Mouse (Mus musculus) lung, embryonic 14.5 days (tissue): ENCODE results near the gene Hdac11. TPM values are rescaled to one million over a fixed set of nuclear protein-coding genes. Genes with fewer than 3 reads are reported as not detected.

ENCODE experiments used
- ATAC-seq: fragments of 200-750 bp; cut with Nextera tagmentation; 2 replicates; pipeline ENCODE4 v1.8.0; 2017; ENCODE audit warnings: mild to moderate bottlenecking, moderate TSS enrichment, moderate library complexity; ENCODE audit not compliant: insufficient read depth
- DNase-seq: peaks from one replicate; pipeline ENCODE4 v3.0.0-alpha.2; 2015
- H3K27ac ChIP-seq: fragments of 300-500 bp; sonication (generic); 2 replicates; pipeline ENCODE4 v1.5.1; 2014; ENCODE audit warnings: low read depth, mild to moderate bottlenecking, moderate library complexity
- H3K27me3 ChIP-seq: fragments of 300-500 bp; sonication (generic); 2 replicates; pipeline ENCODE4 v1.6.1; 2014; ENCODE audit warnings: low read length, control low read depth; ENCODE audit not compliant: insufficient read depth
- H3K36me3 ChIP-seq: fragments of 300-500 bp; sonication (generic); 2 replicates; pipeline ENCODE4 v1.6.1; 2014; ENCODE audit warnings: control low read depth; ENCODE audit not compliant: insufficient read depth
- H3K4me1 ChIP-seq: fragments of 300-500 bp; sonication (generic); 2 replicates; pipeline ENCODE4 v1.6.1; 2014; ENCODE audit warnings: antibody characterized with exemption, control low read depth; ENCODE audit not compliant: insufficient read depth
- H3K4me2 ChIP-seq: fragments of 300-500 bp; sonication (generic); 2 replicates; pipeline ENCODE4 v1.6.1; 2014; ENCODE audit warnings: mild to moderate bottlenecking
- H3K4me3 ChIP-seq: fragments of 300-500 bp; sonication (generic); 2 replicates; pipeline ENCODE4 v1.5.1; 2014; ENCODE audit warnings: low read depth, low read length
- H3K9ac ChIP-seq: fragments of 300-500 bp; sonication (generic); 2 replicates; pipeline ENCODE4 v1.6.1; 2014
- H3K9me3 ChIP-seq: fragments of 300-500 bp; sonication (generic); 2 replicates; pipeline ENCODE4 v1.6.1; 2016; ENCODE audit warnings: low read depth, low read length, control low read depth
- CTCF ChIP-seq: IDR thresholded peaks from 2 replicates; pipeline ENCODE4 v1.5.1; 2016; ENCODE audit warnings: antibody characterized with exemption, low read depth
- WGBS: fragments of 180-500 bp; shearing (Covaris S2); extraction: QIAGEN DNeasy Blood & Tissue Kit; methylation state at CpG from one replicate; pipeline ENCODE4 v1.1.7; 2014; 5-methylcytosine and 5-hydroxymethylcytosine counted together
- polyA plus RNA-seq: library from polyadenylated mRNA; unstranded; fragments of >200 nt; fragmentation: Nextera tagmentation; extraction: Ambion mirVana; gene quantifications from 2 replicates; pipeline ENCODE4 v1.2.1, GENCODE M21; 2014

The Hdac11 gene
- polyA plus RNA-seq, 1 experiment from 2014 or later, result 8.1 TPM

GRCm38 (mm10) chr6:91111954-91112252 lies 44.6 kb upstream of the Hdac11 start:
- Histone ChIP-seq H3K9ac (no peak overlapping the region), H3K27ac (no peak overlapping the region), H3K4me1 (0 out of 2 replicates have a peak, but pooled peaks cover 3% of the 10 kb centered on the region), H3K4me2 (no peak overlapping the region), H3K27me3 (peaks cover 4% of the 10 kb centered on the region; the same call in 1 of the 2 replicates), H3K9me3 (no peaks in the 10 kb centered on the region), H3K36me3 (no peaks in the 10 kb centered on the region), H3K4me3 (no peak overlapping the region)
- 88% methylated on average over 3 of the region's 3 CpGs for WGBS
- no peak for DNase-seq
- TF ChIP-seq CTCF, result no peak
- no peak for ATAC-seq

DNA sequence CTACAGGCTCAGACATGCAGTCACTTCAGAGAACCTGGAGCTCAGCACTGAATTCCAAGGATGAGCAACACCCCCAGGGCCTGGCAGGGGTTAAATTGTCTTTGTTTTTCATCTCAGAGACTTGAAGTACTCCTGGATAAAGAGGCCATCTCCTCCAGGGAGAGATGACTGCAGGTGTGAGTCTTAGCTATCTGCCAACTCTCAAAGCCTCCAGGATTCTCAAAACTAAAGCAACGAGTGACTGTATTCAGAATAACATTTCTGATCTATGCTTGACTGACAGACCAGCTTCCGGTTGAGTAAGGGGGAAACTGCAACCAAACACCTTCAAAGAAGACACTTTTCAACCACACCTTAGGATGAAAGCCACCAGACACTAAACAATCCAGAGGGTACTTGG lies 41.7 kb upstream of the Hdac11 start:
- WGBS, result 6% methylated on average over 2 of the region's 2 CpGs

DNA sequence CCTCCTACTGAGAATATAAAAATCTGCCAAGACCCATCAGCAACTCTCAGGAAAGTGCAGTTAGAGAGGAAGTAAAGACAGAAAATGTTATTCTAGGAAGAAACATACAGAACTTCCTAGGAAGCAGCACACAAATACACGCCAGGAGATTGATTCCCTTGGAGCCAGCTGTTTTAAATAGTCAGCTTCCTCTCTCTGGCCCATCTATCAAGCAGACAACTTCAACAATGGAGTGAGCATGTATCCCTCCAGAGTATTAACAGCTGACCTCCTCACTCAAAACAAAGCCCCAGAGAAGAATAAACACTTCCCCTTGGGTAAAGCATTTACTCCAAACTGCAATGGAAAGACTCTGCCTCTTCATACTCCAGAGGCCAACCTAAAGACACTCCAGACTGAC lies 41.3 kb upstream of the Hdac11 start:
- H3K27ac ChIP-seq, result no peak overlapping the region; the same call in 1 of the 2 replicates
- TF ChIP-seq CTCF, result no peak
- WGBS, result 21% methylated on average over 1 of the region's 1 CpGs
- DNase-seq, result peak; percentile 55
- peaks cover 4% of the 10 kb centered on the region; the same call in 1 of the 2 replicates for H3K27me3 ChIP-seq
- H3K4me2 ChIP-seq, result peak overlapping the region; percentile 97
- 0 out of 2 replicates have a peak overlapping the region, but pooled peaks have one; percentile 4 for H3K4me3 ChIP-seq
- ATAC-seq, result no peak
- H3K36me3 ChIP-seq, result no peaks in the 10 kb centered on the region
- no peaks in the 10 kb centered on the region for H3K9me3 ChIP-seq
- H3K4me1 ChIP-seq, result no peaks in the 10 kb centered on the region
- no peak overlapping the region for H3K9ac ChIP-seq

More for the DNA sequence above, 41.7 kb upstream of the Hdac11 start:
- H3K4me2 ChIP-seq, result peak overlapping the region; percentile 97
- TF ChIP-seq CTCF, result no peak
- H3K27ac ChIP-seq, result no peak overlapping the region
- no peak for DNase-seq
- no peaks in the 10 kb centered on the region for H3K9me3 ChIP-seq
- no peaks in the 10 kb centered on the region for H3K36me3 ChIP-seq
- H3K9ac ChIP-seq, result no peak overlapping the region
- H3K4me1 ChIP-seq, result no peaks in the 10 kb centered on the region
- peaks cover 4% of the 10 kb centered on the region; the same call in 1 of the 2 replicates for H3K27me3 ChIP-seq
- H3K4me3 ChIP-seq, result 0 out of 2 replicates have a peak overlapping the region, but pooled peaks have one; percentile 4
- ATAC-seq, result no peak

DNA sequence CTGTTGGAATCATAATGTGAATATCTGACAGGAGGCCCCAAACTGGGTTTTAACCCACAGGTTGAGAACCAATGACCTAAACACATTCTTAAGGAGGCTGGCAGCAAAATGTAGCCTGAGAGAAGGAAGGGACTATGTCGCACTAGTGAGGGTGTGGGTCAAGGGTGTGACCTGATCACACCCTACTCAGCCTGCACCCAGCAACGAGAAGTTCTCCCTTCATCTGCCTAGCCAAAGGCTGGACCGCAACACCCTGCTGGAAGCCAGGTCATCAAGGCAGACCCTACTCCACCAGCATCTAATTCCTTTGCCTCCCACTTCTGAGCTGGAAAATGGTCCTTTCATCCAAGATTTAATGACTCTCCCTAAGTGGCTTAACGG lies 40.6 kb upstream of the Hdac11 start:
- Histone ChIP-seq H3K9ac (peak overlapping the region; percentile 59), H3K27me3 (peaks cover 4% of the 10 kb centered on the region; the same call in 1 of the 2 replicates), H3K27ac (peak overlapping the region; percentile 58), H3K4me2 (peak overlapping the region; percentile 97), H3K36me3 (no peaks in the 10 kb centered on the region), H3K4me1 (no peaks in the 10 kb centered on the region), H3K9me3 (no peaks in the 10 kb centered on the region), H3K4me3 (peak overlapping the region; percentile 61)
- TF ChIP-seq CTCF, result no peak
- ATAC-seq (0 out of 2 replicates have a peak, but pooled peaks have one; percentile 6), DNase-seq (no peak)
- WGBS, result 26% methylated on average over 4 of the region's 4 CpGs

DNA sequence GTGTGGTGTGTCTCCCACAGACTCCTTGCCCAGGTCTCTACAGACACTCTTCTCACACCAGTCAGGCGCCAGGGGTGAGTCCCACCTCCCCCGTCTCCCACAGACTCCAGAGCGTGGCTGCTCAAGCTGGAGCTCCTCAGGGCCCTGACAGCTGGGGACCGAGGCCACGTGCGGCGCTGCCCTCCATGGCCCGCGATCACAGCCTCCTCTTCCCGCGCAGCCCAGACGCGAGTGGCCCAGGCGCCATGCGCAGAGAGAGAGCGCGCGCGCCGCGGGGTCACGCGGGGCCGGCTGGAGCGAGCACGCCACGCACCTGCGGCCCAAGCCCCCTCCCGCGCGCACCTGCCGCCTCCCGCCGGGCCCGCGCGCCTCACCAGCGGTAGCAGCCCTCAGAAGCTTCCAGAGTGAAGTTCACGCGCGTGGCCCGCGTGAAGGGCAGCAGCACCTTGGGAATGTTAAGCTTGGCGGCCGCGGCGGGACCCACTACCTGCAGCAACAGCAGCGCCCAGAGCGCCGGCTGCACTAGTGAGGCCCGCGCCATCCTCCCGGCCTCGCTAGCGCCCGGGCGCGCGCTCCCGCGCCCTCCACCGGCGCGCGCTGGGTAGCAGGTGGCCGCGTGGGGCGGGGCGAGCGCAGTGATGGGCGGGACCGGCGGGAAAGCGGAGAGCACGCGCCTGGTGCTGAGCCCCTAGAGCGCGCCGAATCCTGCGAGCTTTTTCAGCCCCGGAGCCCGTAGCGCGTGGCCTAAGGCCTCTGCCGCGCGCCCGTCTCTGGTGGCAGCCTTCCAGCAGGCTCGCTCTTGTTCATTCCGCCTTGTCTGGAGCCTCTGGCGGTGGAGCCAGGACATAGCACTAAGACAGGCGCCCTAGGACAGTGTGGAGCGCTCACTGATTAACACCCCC lies 40.0 kb upstream of the Hdac11 start, which contains the start of gene Nup210:
TSS of gene Nup210 (minus strand) at position 586 of the 902 bp plus-strand sequence.
- WGBS, result under 1% methylated on average over 90 of the region's 93 CpGs
- peak; percentile 96 for ATAC-seq

DNA sequence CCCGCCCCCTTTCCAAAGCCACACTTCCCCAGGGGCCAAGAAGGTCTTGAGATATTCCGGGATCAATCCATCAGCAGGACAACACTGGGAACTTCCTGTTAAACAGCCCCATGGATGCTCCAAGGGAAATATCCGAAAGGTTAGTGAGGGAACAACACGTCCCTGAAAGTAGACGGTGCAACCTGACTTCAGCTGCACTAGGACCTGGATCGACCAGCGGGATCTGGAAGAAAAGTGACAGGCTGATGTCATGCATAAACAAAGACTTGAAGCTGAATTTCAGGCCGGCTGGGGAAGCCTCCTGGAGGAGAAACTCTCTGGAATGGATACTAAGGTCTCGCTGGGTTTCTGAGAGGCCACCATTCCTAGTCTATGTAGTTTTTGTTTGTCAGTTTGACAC lies 39.3 kb upstream of the Hdac11 start:
- WGBS, result 2% methylated on average over 9 of the region's 9 CpGs
- H3K4me3 ChIP-seq, result peak overlapping the region; percentile 61
- H3K9ac ChIP-seq, result peak overlapping the region; percentile 40; the same call in 1 of the 2 replicates
- no peaks in the 10 kb centered on the region for H3K9me3 ChIP-seq
- peak; percentile 39 for ATAC-seq
- peaks cover 4% of the 10 kb centered on the region; the same call in 1 of the 2 replicates for H3K27me3 ChIP-seq
- H3K4me2 ChIP-seq, result peak overlapping the region; percentile 97
- no peak for TF ChIP-seq CTCF
- no peaks in the 10 kb centered on the region for H3K36me3 ChIP-seq
- no peaks in the 10 kb centered on the region for H3K4me1 ChIP-seq
- H3K27ac ChIP-seq, result no peak overlapping the region
- peak; percentile 45 for DNase-seq

More for the DNA sequence above, 40.0 kb upstream of the Hdac11 start, which contains the start of gene Nup210:
- Histone ChIP-seq H3K4me2 (peak within 1 kb of the TSS; percentile 97), H3K4me1 (no peaks in the 10 kb centered on the region), H3K9me3 (no peaks in the 10 kb centered on the region), H3K9ac (peak within 1 kb of the TSS; percentile 59), H3K27ac (peak within 1 kb of the TSS; percentile 58), H3K27me3 (peaks cover 4% of the 10 kb centered on the region; the same call in 1 of the 2 replicates), H3K36me3 (no peaks in the 10 kb centered on the region), H3K4me3 (peak within 1 kb of the TSS; percentile 61)
- peak; percentile 97 for DNase-seq
- peak; percentile 78 for TF ChIP-seq CTCF

DNA sequence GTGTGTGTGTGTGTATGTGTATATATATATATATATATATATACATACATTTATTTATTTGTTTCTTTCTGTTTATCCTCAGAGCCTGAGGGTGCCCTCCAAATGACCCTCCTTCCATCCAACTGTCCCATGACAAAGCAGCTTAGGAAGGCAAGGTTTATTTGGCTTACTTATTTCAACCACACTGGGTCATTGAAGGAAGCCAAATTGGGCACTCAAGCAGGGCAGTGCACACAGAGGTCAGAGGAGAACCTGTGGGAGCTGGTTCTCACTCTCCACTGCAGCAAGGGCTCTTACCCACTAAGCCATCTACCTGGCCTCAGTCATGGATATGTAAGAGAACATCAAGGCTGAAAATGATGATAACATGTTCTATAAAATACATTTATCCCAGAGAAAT lies 37.9 kb upstream of the Hdac11 start:
- Histone ChIP-seq H3K27ac (no peak overlapping the region), H3K4me1 (no peaks in the 10 kb centered on the region), H3K4me2 (no peak overlapping the region), H3K36me3 (no peaks in the 10 kb centered on the region), H3K9me3 (no peaks in the 10 kb centered on the region), H3K4me3 (no peak overlapping the region), H3K27me3 (peaks cover 4% of the 10 kb centered on the region; the same call in 1 of the 2 replicates), H3K9ac (no peak overlapping the region)
- no peak for ATAC-seq
- no peak for DNase-seq
- no peak for TF ChIP-seq CTCF
